Mouse (Mus musculus): Measurements from ENCODE around the gene Sh3d19. TPM values are rescaled to one million over a fixed set of nuclear protein-coding genes. Genes with fewer than 3 reads are reported as not detected.

The Sh3d19 gene
- polyA plus RNA-seq (2016; fragmentation: Nextera tagmentation; extraction: Ambion mirVana): 13.9 and 15.4 TPM in 2 replicates

GRCm38 (mm10) chr3:85970742-85971598 lies at the start of gene Sh3d19:
Gene Sh3d19 (plus strand): TSS chr3:85971109.
- ATAC-seq (ENCODE audit: low FRiP score): peak; percentile 90
- Histone ChIP-seq H3K27me3 (no peaks in the 10 kb centered on the region; the same call in 1 of the 2 replicates), H3K4me3 (peak within 1 kb of the TSS; percentile 86), H3K9ac (peak within 1 kb of the TSS; percentile 91), H3K27ac (peak within 1 kb of the TSS; percentile 60; the same call in 1 of the 2 replicates), H3K9me3 (replicated peaks) (no peaks in the 10 kb centered on the region), H3K4me1 (peaks cover 7% of the 10 kb centered on the region), H3K36me3 (no peaks in the 10 kb centered on the region), H3K4me2 (replicated peaks) (peak within 1 kb of the TSS; percentile 88)
- WGBS: under 1% methylated on average over 48 of the region's 73 CpGs

GRCm38 (mm10) chr3:85922331-85922730 lies 48.6 kb upstream of the Sh3d19 start:
- H3K4me3 ChIP-seq: no peak overlapping the region
- ATAC-seq (ENCODE audit: low FRiP score): no peak
- 81% methylated on average over 3 of the region's 3 CpGs for WGBS
- H3K27me3 ChIP-seq: no peaks in the 10 kb centered on the region
- no peak overlapping the region for H3K9ac ChIP-seq
- no peaks in the 10 kb centered on the region for H3K9me3 ChIP-seq (replicated peaks)
- H3K27ac ChIP-seq: no peak overlapping the region
- H3K4me1 ChIP-seq: no peaks in the 10 kb centered on the region
- H3K4me2 ChIP-seq (replicated peaks): no peak overlapping the region
- no peaks in the 10 kb centered on the region for H3K36me3 ChIP-seq

GRCm38 (mm10) chr3:85923343-85923742 lies 47.6 kb upstream of the Sh3d19 start:
- no peak for ATAC-seq (ENCODE audit: low FRiP score)
- H3K4me3 ChIP-seq: no peak overlapping the region
- H3K27ac ChIP-seq: no peak overlapping the region
- no peaks in the 10 kb centered on the region for H3K36me3 ChIP-seq
- WGBS: 78% methylated on average over 8 of the region's 8 CpGs
- H3K4me2 ChIP-seq (replicated peaks): no peak overlapping the region
- no peaks in the 10 kb centered on the region for H3K27me3 ChIP-seq
- no peaks in the 10 kb centered on the region for H3K9me3 ChIP-seq (replicated peaks)
- H3K4me1 ChIP-seq: 0 out of 2 replicates have a peak, but pooled peaks cover 2% of the 10 kb centered on the region
- no peak overlapping the region for H3K9ac ChIP-seq

GRCm38 (mm10) chr3:85923954-85924945 lies 46.7 kb upstream of the Sh3d19 start:
- no peaks in the 10 kb centered on the region for H3K36me3 ChIP-seq
- no peak overlapping the region for H3K9ac ChIP-seq
- no peak for ATAC-seq (ENCODE audit: low FRiP score)
- 0 out of 2 replicates have a peak, but pooled peaks cover 2% of the 10 kb centered on the region for H3K4me1 ChIP-seq
- H3K27me3 ChIP-seq: no peaks in the 10 kb centered on the region
- no peak overlapping the region for H3K27ac ChIP-seq
- 0 out of 2 replicates have a peak overlapping the region, but pooled peaks have one; percentile 15 for H3K4me2 ChIP-seq (replicated peaks)
- no peaks in the 10 kb centered on the region for H3K9me3 ChIP-seq (replicated peaks)
- 46% methylated on average over 18 of the region's 18 CpGs for WGBS
- H3K4me3 ChIP-seq: no peak overlapping the region

GRCm38 (mm10) chr3:85927296-85927695 lies 43.6 kb upstream of the Sh3d19 start:
- H3K9me3 ChIP-seq (replicated peaks): no peaks in the 10 kb centered on the region
- no peak overlapping the region for H3K4me2 ChIP-seq (replicated peaks)
- no peak for ATAC-seq (ENCODE audit: low FRiP score)
- H3K9ac ChIP-seq: no peak overlapping the region
- WGBS: 81% methylated on average over 9 of the region's 9 CpGs
- H3K4me3 ChIP-seq: no peak overlapping the region
- H3K27ac ChIP-seq: no peak overlapping the region
- no peaks in the 10 kb centered on the region for H3K36me3 ChIP-seq
- no peaks in the 10 kb centered on the region for H3K27me3 ChIP-seq
- H3K4me1 ChIP-seq: 0 out of 2 replicates have a peak, but pooled peaks cover 2% of the 10 kb centered on the region

GRCm38 (mm10) chr3:85928140-85928611 lies 42.7 kb upstream of the Sh3d19 start:
- Histone ChIP-seq H3K9ac (no peak overlapping the region), H3K27ac (no peak overlapping the region), H3K9me3 (replicated peaks) (no peaks in the 10 kb centered on the region), H3K4me3 (no peak overlapping the region), H3K4me1 (0 out of 2 replicates have a peak, but pooled peaks cover 2% of the 10 kb centered on the region), H3K36me3 (no peaks in the 10 kb centered on the region), H3K27me3 (no peaks in the 10 kb centered on the region), H3K4me2 (replicated peaks) (no peak overlapping the region)
- peak; percentile 43; the same call in 1 of the 2 replicates for ATAC-seq (ENCODE audit: low FRiP score)
- WGBS: 75% methylated on average over 5 of the region's 5 CpGs

- WGBS: 81% methylated on average over 5 of the region's 5 CpGs
- H3K4me3 ChIP-seq: no peak overlapping the region
- no peak overlapping the region for H3K27ac ChIP-seq
- H3K9me3 ChIP-seq (replicated peaks): no peaks in the 10 kb centered on the region
- no peak for ATAC-seq (ENCODE audit: low FRiP score)
- no peaks in the 10 kb centered on the region for H3K36me3 ChIP-seq
- H3K27me3 ChIP-seq: no peaks in the 10 kb centered on the region
- 0 out of 2 replicates have a peak, but pooled peaks cover 2% of the 10 kb centered on the region for H3K4me1 ChIP-seq
- no peak overlapping the region for H3K9ac ChIP-seq
- H3K4me2 ChIP-seq (replicated peaks): no peak overlapping the region
These were observed 41.2 kb upstream of the Sh3d19 start for GRCm38 (mm10) chr3:85929711-85930110.

GRCm38 (mm10) chr3:85930671-85931255 lies 40.1 kb upstream of the Sh3d19 start:
- no peak overlapping the region for H3K4me3 ChIP-seq

GRCm38 (mm10) chr3:85931859-85932258 lies 39.0 kb upstream of the Sh3d19 start:
- H3K9me3 ChIP-seq (replicated peaks): no peaks in the 10 kb centered on the region
- 85% methylated on average over 6 of the region's 6 CpGs for WGBS
- ATAC-seq (ENCODE audit: low FRiP score): no peak
- H3K4me2 ChIP-seq (replicated peaks): no peak overlapping the region
- no peak overlapping the region for H3K4me3 ChIP-seq
- H3K4me1 ChIP-seq: 0 out of 2 replicates have a peak, but pooled peaks cover 2% of the 10 kb centered on the region
- no peaks in the 10 kb centered on the region for H3K27me3 ChIP-seq
- H3K36me3 ChIP-seq: no peaks in the 10 kb centered on the region
- no peak overlapping the region for H3K9ac ChIP-seq
- H3K27ac ChIP-seq: no peak overlapping the region

More at GRCm38 (mm10) chr3:85930671-85931255, 40.1 kb upstream of the Sh3d19 start:
- H3K4me1 ChIP-seq: 0 out of 2 replicates have a peak, but pooled peaks cover 2% of the 10 kb centered on the region
- H3K9me3 ChIP-seq (replicated peaks): no peaks in the 10 kb centered on the region
- H3K9ac ChIP-seq: no peak overlapping the region
- no peak overlapping the region for H3K27ac ChIP-seq
- no peak overlapping the region for H3K4me2 ChIP-seq (replicated peaks)
- H3K36me3 ChIP-seq: no peaks in the 10 kb centered on the region
- H3K27me3 ChIP-seq: no peaks in the 10 kb centered on the region
- ATAC-seq (ENCODE audit: low FRiP score): no peak
- WGBS: 38% methylated on average over 11 of the region's 11 CpGs

- ATAC-seq (ENCODE audit: low FRiP score): no peak
These were observed 37.3 kb upstream of the Sh3d19 start for GRCm38 (mm10) chr3:85933586-85933985.

GRCm38 (mm10) chr3:85950914-85951313 lies 20.0 kb upstream of the Sh3d19 start:
- WGBS: 93% methylated on average over 4 of the region's 4 CpGs
- Histone ChIP-seq H3K9ac (no peak overlapping the region), H3K9me3 (replicated peaks) (peaks cover 6% of the 10 kb centered on the region; the same call in 1 of the 2 replicates), H3K4me1 (no peaks in the 10 kb centered on the region), H3K4me3 (no peak overlapping the region), H3K4me2 (replicated peaks) (no peak overlapping the region), H3K27ac (no peak overlapping the region), H3K36me3 (no peaks in the 10 kb centered on the region), H3K27me3 (no peaks in the 10 kb centered on the region)
- no peak for ATAC-seq (ENCODE audit: low FRiP score)

More at GRCm38 (mm10) chr3:85933586-85933985, 37.3 kb upstream of the Sh3d19 start:
- Histone ChIP-seq H3K9ac (no peak overlapping the region), H3K9me3 (replicated peaks) (no peaks in the 10 kb centered on the region), H3K4me1 (no peaks in the 10 kb centered on the region), H3K27ac (no peak overlapping the region), H3K4me2 (replicated peaks) (no peak overlapping the region), H3K4me3 (no peak overlapping the region), H3K27me3 (no peaks in the 10 kb centered on the region), H3K36me3 (no peaks in the 10 kb centered on the region)
- WGBS: 89% methylated on average over 5 of the region's 5 CpGs
